Mouse (Mus musculus) lung, adult 2 months (tissue): ENCODE data around the gene Anks1. TPM values are rescaled to one million over a fixed set of nuclear protein-coding genes. Genes with fewer than 3 reads are reported as not detected.
A peak's percentile ranks its signal among the peaks of the same experiment; 100 is the strongest.

Source experiments
- DNase-seq: peaks from one replicate; pipeline ENCODE4 v3.0.0; 2022
- H3K4me1 ChIP-seq: fragments of 200-500 bp; 2 replicates; pipeline ENCODE4 v1.6.1; 2011; ENCODE audit warnings: low read length; ENCODE audit not compliant: control insufficient read depth, insufficient read depth
- H3K4me3 ChIP-seq: fragments of 200-500 bp; replicated peaks from 2 replicates; pipeline ENCODE3; 2011; ENCODE audit warnings: low read depth, mild to moderate bottlenecking, control low read depth, low read length; ENCODE audit errors: extremely low read depth
- CTCF ChIP-seq: fragments of 200-500 bp; IDR thresholded peaks from 2 replicates; pipeline ENCODE4 v1.5.1; 2011; ENCODE audit warnings: mild to moderate bottlenecking, low read length, control low read depth; ENCODE audit not compliant: insufficient read depth
- POLR2A ChIP-seq: fragments of 200-500 bp; IDR thresholded peaks from 2 replicates; pipeline ENCODE4 v1.6.1; 2011; ENCODE audit warnings: low read depth, mild to moderate bottlenecking, control low read depth, low read length, borderline replicate concordance; ENCODE audit errors: extremely low read depth
- WGBS: fragments of 180-500 bp; shearing (Covaris S2); methylation state at CpG from one replicate; pipeline ENCODE4 v1.1.7; 2018; 5-methylcytosine and 5-hydroxymethylcytosine counted together
- polyA plus RNA-seq: library from polyadenylated mRNA; depleted of rRNA; stranded (reverse); fragments of >200 nt; gene quantifications from 2 replicates; pipeline ENCODE4 v1.2.3, GENCODE M21; 2012

The Anks1 gene
- polyA plus RNA-seq, 1 experiment, result 89.4 TPM

GRCm38 (mm10) chr17:28005393-28005792 lies 96.3 kb downstream of the Anks1 start:
- Histone ChIP-seq H3K4me3 (no peak overlapping the region), H3K4me1 (peaks cover 25% of the 10 kb centered on the region)
- DNase-seq, result no peak
- TF ChIP-seq POLR2A (no peak), CTCF (no peak)

GRCm38 (mm10) chr17:28006208-28006607 lies 97.1 kb downstream of the Anks1 start:
- no peak overlapping the region for H3K4me3 ChIP-seq
- TF ChIP-seq POLR2A (no peak), CTCF (no peak)
- no peak for DNase-seq
- peaks cover 33% of the 10 kb centered on the region for H3K4me1 ChIP-seq
- 56% methylated on average over 8 of the region's 8 CpGs for WGBS

- 41% methylated on average over 5 of the region's 5 CpGs for WGBS
- Histone ChIP-seq H3K4me3 (no peak overlapping the region), H3K4me1 (peaks cover 37% of the 10 kb centered on the region)
- DNase-seq, result no peak
- TF ChIP-seq CTCF, result no peak
- TF ChIP-seq POLR2A, result no peak
Measured at GRCm38 (mm10) chr17:28006611-28007010, 97.5 kb downstream of the Anks1 start.

GRCm38 (mm10) chr17:28007179-28007811 lies 98.2 kb downstream of the Anks1 start:
- DNase-seq, result peak; percentile 64
- H3K4me1 ChIP-seq, result peaks cover 43% of the 10 kb centered on the region
- peak overlapping the region; percentile 55 for H3K4me3 ChIP-seq
- WGBS, result under 1% methylated on average over 29 of the region's 29 CpGs
- TF ChIP-seq POLR2A (no peak; the same call in 1 of the 2 replicates), CTCF (no peak)

- DNase-seq, result no peak
- peaks cover 50% of the 10 kb centered on the region for H3K4me1 ChIP-seq
- peak overlapping the region; percentile 64 for H3K4me3 ChIP-seq
- WGBS, result 13% methylated on average over 27 of the region's 27 CpGs
- TF ChIP-seq POLR2A (no peak), CTCF (no peak)
Measured at GRCm38 (mm10) chr17:28007857-28008564, 98.9 kb downstream of the Anks1 start.

GRCm38 (mm10) chr17:28008565-28008981 lies 99.5 kb downstream of the Anks1 start:
- WGBS, result 22% methylated on average over 8 of the region's 8 CpGs
- no peak for DNase-seq
- H3K4me1 ChIP-seq, result peaks cover 56% of the 10 kb centered on the region
- TF ChIP-seq POLR2A (no peak), CTCF (no peak)
- peak overlapping the region; percentile 64 for H3K4me3 ChIP-seq

GRCm38 (mm10) chr17:28009066-28009715 lies 100.1 kb downstream of the Anks1 start:
- WGBS, result 37% methylated on average over 10 of the region's 10 CpGs
- no peak for TF ChIP-seq POLR2A
- TF ChIP-seq CTCF, result no peak
- peaks cover 62% of the 10 kb centered on the region for H3K4me1 ChIP-seq
- no peak for DNase-seq
- peak overlapping the region; percentile 64 for H3K4me3 ChIP-seq

- Histone ChIP-seq H3K4me1 (peaks cover 63% of the 10 kb centered on the region), H3K4me3 (peak overlapping the region; percentile 7)
- DNase-seq, result no peak
- WGBS, result 53% methylated on average over 7 of the region's 7 CpGs
- no peak for TF ChIP-seq POLR2A
- no peak for TF ChIP-seq CTCF
Measured at GRCm38 (mm10) chr17:28009716-28010114, 100.6 kb downstream of the Anks1 start.

GRCm38 (mm10) chr17:28010925-28011324 lies 101.8 kb downstream of the Anks1 start:
- no peak for DNase-seq
- Histone ChIP-seq H3K4me3 (no peak overlapping the region), H3K4me1 (peaks cover 66% of the 10 kb centered on the region)
- 83% methylated on average over 2 of the region's 2 CpGs for WGBS
- TF ChIP-seq POLR2A (no peak), CTCF (no peak)
